Mouse (Mus musculus): Measurements from ENCODE around the gene Ddb2. TPM values are rescaled to one million over a fixed set of nuclear protein-coding genes. Genes with fewer than 3 reads are reported as not detected.

Gene Ddb2
- polyA plus RNA-seq, 1 experiment from 2014 or later, result 20.0 TPM

- ATAC-seq (ENCODE audit: insufficient number of reproducible peaks, low FRiP score, low TSS enrichment, low read depth), result no peak
- Histone ChIP-seq H3K4me1 (peaks cover 16% of the 10 kb centered on the region), H3K9me3 (no peaks in the 10 kb centered on the region), H3K27me3 (no peaks in the 10 kb centered on the region), H3K9ac (no peak overlapping the region), H3K4me3 (no peak overlapping the region), H3K36me3 (peaks cover 60% of the 10 kb centered on the region), H3K4me2 (no peak overlapping the region), H3K27ac (no peak overlapping the region)
- 93% methylated on average over 9 of the region's 9 CpGs for WGBS
These were observed 30.5 kb downstream of the Ddb2 start for GRCm38 (mm10) chr2:91206254-91206775.

- Histone ChIP-seq H3K36me3 (peaks cover 30% of the 10 kb centered on the region), H3K9me3 (no peaks in the 10 kb centered on the region), H3K4me1 (peaks cover 16% of the 10 kb centered on the region), H3K4me2 (peak overlapping the region; percentile 63), H3K9ac (peak overlapping the region; percentile 76), H3K4me3 (peak overlapping the region; percentile 75), H3K27ac (peak overlapping the region; percentile 91), H3K27me3 (no peaks in the 10 kb centered on the region)
- no peak; the same call in 1 of the 2 replicates for ATAC-seq (ENCODE audit: insufficient number of reproducible peaks, low FRiP score, low TSS enrichment, low read depth)
- 9% methylated on average over 20 of the region's 20 CpGs for WGBS
These were observed 33.7 kb downstream of the Ddb2 start for GRCm38 (mm10) chr2:91202972-91203656.

- ATAC-seq (ENCODE audit: insufficient number of reproducible peaks, low FRiP score, low TSS enrichment, low read depth), result peak; percentile 93
- 2% methylated on average over 28 of the region's 28 CpGs for WGBS
These were observed 34.4 kb downstream of the Ddb2 start, which contains the start of the genes Nr1h3 and Acp2 for GRCm38 (mm10) chr2:91202222-91202971. Gene Nr1h3 (minus strand): TSS chr2:91202834. Gene Acp2 (plus strand): TSS chr2:91202885.

GRCm38 (mm10) chr2:91198888-91199287, 37.9 kb downstream of the Ddb2 start:
- H3K27ac ChIP-seq, result no peak overlapping the region

More at GRCm38 (mm10) chr2:91202222-91202971, 34.4 kb downstream of the Ddb2 start, which contains the start of the genes Nr1h3 and Acp2:
- Histone ChIP-seq H3K27ac (peak within 1 kb of the TSS; percentile 91), H3K9ac (peak within 1 kb of the TSS; percentile 76), H3K9me3 (no peaks in the 10 kb centered on the region), H3K36me3 (peaks cover 23% of the 10 kb centered on the region), H3K4me1 (peaks cover 16% of the 10 kb centered on the region), H3K4me2 (peak within 1 kb of the TSS; percentile 63), H3K27me3 (no peaks in the 10 kb centered on the region), H3K4me3 (peak within 1 kb of the TSS; percentile 75)

GRCm38 (mm10) chr2:91196577-91197001, 40.2 kb downstream of the Ddb2 start:
- no peaks in the 10 kb centered on the region for H3K9me3 ChIP-seq
- no peak overlapping the region for H3K4me3 ChIP-seq
- 68% methylated on average over 3 of the region's 3 CpGs for WGBS
- no peaks in the 10 kb centered on the region for H3K36me3 ChIP-seq
- H3K4me1 ChIP-seq, result peaks cover 12% of the 10 kb centered on the region
- H3K4me2 ChIP-seq, result no peak overlapping the region
- ATAC-seq (ENCODE audit: insufficient number of reproducible peaks, low FRiP score, low TSS enrichment, low read depth), result no peak
- no peaks in the 10 kb centered on the region for H3K27me3 ChIP-seq
- no peak overlapping the region for H3K27ac ChIP-seq
- no peak overlapping the region for H3K9ac ChIP-seq

More at GRCm38 (mm10) chr2:91198888-91199287, 37.9 kb downstream of the Ddb2 start:
- Histone ChIP-seq H3K9me3 (no peaks in the 10 kb centered on the region), H3K9ac (no peak overlapping the region), H3K4me1 (peaks cover 23% of the 10 kb centered on the region), H3K27me3 (no peaks in the 10 kb centered on the region), H3K4me2 (no peak overlapping the region), H3K36me3 (no peaks in the 10 kb centered on the region), H3K4me3 (no peak overlapping the region)
- WGBS, result 84% methylated on average over 3 of the region's 3 CpGs
- ATAC-seq (ENCODE audit: insufficient number of reproducible peaks, low FRiP score, low TSS enrichment, low read depth), result no peak

- Histone ChIP-seq H3K36me3 (no peaks in the 10 kb centered on the region), H3K9ac (peak overlapping the region; percentile 26; the same call in 1 of the 2 replicates), H3K9me3 (no peaks in the 10 kb centered on the region), H3K4me3 (peak overlapping the region; percentile 39), H3K4me1 (peaks cover 12% of the 10 kb centered on the region), H3K27ac (no peak overlapping the region), H3K4me2 (peak overlapping the region; percentile 77), H3K27me3 (0 out of 2 replicates have a peak, but pooled peaks cover 3% of the 10 kb centered on the region)
- WGBS, result under 1% methylated on average over 27 of the region's 27 CpGs
- ATAC-seq (ENCODE audit: insufficient number of reproducible peaks, low FRiP score, low TSS enrichment, low read depth), result peak; percentile 75; the same call in 1 of the 2 replicates
These were observed 42.0 kb downstream of the Ddb2 start for GRCm38 (mm10) chr2:91194624-91195332.

- Histone ChIP-seq H3K9ac (no peak overlapping the region), H3K27me3 (0 out of 2 replicates have a peak, but pooled peaks cover 3% of the 10 kb centered on the region), H3K4me2 (no peak overlapping the region), H3K4me1 (peaks cover 12% of the 10 kb centered on the region), H3K36me3 (no peaks in the 10 kb centered on the region), H3K4me3 (no peak overlapping the region), H3K9me3 (no peaks in the 10 kb centered on the region), H3K27ac (no peak overlapping the region)
- 89% methylated on average over 16 of the region's 16 CpGs for WGBS
- no peak for ATAC-seq (ENCODE audit: insufficient number of reproducible peaks, low FRiP score, low TSS enrichment, low read depth)
These were observed 46.3 kb downstream of the Ddb2 start for GRCm38 (mm10) chr2:91190501-91190900.

- H3K36me3 ChIP-seq, result no peaks in the 10 kb centered on the region
- ATAC-seq (ENCODE audit: insufficient number of reproducible peaks, low FRiP score, low TSS enrichment, low read depth), result no peak
- no peaks in the 10 kb centered on the region for H3K9me3 ChIP-seq
- H3K27ac ChIP-seq, result no peak overlapping the region
- H3K27me3 ChIP-seq, result 0 out of 2 replicates have a peak, but pooled peaks cover 3% of the 10 kb centered on the region
- H3K4me3 ChIP-seq, result no peak overlapping the region
- H3K4me1 ChIP-seq, result peaks cover 7% of the 10 kb centered on the region
- no peak overlapping the region for H3K4me2 ChIP-seq
- 57% methylated on average over 4 of the region's 4 CpGs for WGBS
- H3K9ac ChIP-seq, result no peak overlapping the region
These were observed 49.4 kb downstream of the Ddb2 start for GRCm38 (mm10) chr2:91187431-91187830.

GRCm38 (mm10) chr2:91186208-91186607, 50.6 kb downstream of the Ddb2 start:
- 65% methylated on average over 1 of the region's 1 CpGs for WGBS

GRCm38 (mm10) chr2:91183711-91184405, 52.9 kb downstream of the Ddb2 start, which contains the start of gene Madd:
Gene Madd (minus strand): TSS chr2:91183837.
- H3K4me2 ChIP-seq, result peak within 1 kb of the TSS; percentile 71
- H3K4me1 ChIP-seq, result peaks cover 15% of the 10 kb centered on the region
- H3K9me3 ChIP-seq, result no peaks in the 10 kb centered on the region
- 62% methylated on average over 15 of the region's 15 CpGs for WGBS
- peak within 1 kb of the TSS; percentile 82 for H3K4me3 ChIP-seq
- no peaks in the 10 kb centered on the region for H3K36me3 ChIP-seq
- H3K27ac ChIP-seq, result peak within 1 kb of the TSS; percentile 82
- peak within 1 kb of the TSS; percentile 62 for H3K9ac ChIP-seq
- no peak for ATAC-seq (ENCODE audit: insufficient number of reproducible peaks, low FRiP score, low TSS enrichment, low read depth)
- no peaks in the 10 kb centered on the region for H3K27me3 ChIP-seq

More at GRCm38 (mm10) chr2:91186208-91186607, 50.6 kb downstream of the Ddb2 start:
- no peak overlapping the region for H3K4me2 ChIP-seq
- no peaks in the 10 kb centered on the region for H3K36me3 ChIP-seq
- ATAC-seq (ENCODE audit: insufficient number of reproducible peaks, low FRiP score, low TSS enrichment, low read depth), result no peak
- 0 out of 2 replicates have a peak, but pooled peaks cover 3% of the 10 kb centered on the region for H3K27me3 ChIP-seq
- H3K4me1 ChIP-seq, result peaks cover 15% of the 10 kb centered on the region
- H3K27ac ChIP-seq, result no peak overlapping the region
- no peak overlapping the region for H3K9ac ChIP-seq
- H3K9me3 ChIP-seq, result no peaks in the 10 kb centered on the region
- H3K4me3 ChIP-seq, result no peak overlapping the region

GRCm38 (mm10) chr2:91183148-91183513, 53.7 kb downstream of the Ddb2 start:
- peak overlapping the region; percentile 71 for H3K4me2 ChIP-seq
- peak overlapping the region; percentile 82 for H3K4me3 ChIP-seq
- 0% methylated on average over 9 of the region's 9 CpGs for WGBS
- no peaks in the 10 kb centered on the region for H3K9me3 ChIP-seq
- H3K27ac ChIP-seq, result peak overlapping the region; percentile 82
- peak overlapping the region; percentile 62 for H3K9ac ChIP-seq
- peak; percentile 94 for ATAC-seq (ENCODE audit: insufficient number of reproducible peaks, low FRiP score, low TSS enrichment, low read depth)
- no peaks in the 10 kb centered on the region for H3K27me3 ChIP-seq
- peaks cover under 1% of the 10 kb centered on the region for H3K36me3 ChIP-seq
- H3K4me1 ChIP-seq, result peaks cover 15% of the 10 kb centered on the region
